Mouse (Mus musculus) heart, adult 18-20 months (tissue): ENCODE results near the gene Ninl. TPM values are rescaled to one million over a fixed set of nuclear protein-coding genes. Genes with fewer than 3 reads are reported as not detected.
A peak's percentile ranks its signal among the peaks of the same experiment; 100 is the strongest.

Experiments
- DNase-seq, 2 experiments: peaks; one replicate each; pipeline ENCODE4 v3.0.0; 2021 to 2022; ENCODE audit warnings: mixed read lengths in 1 of 2
- long read RNA-seq, 2 experiments: library from polyadenylated mRNA; stranded (forward); transcript quantifications; one replicate each; pipeline ENCODE4 v2.0.0; 2021
- total RNA-seq, 2 experiments: library from RNA; stranded (reverse); gene quantifications; 2 replicates each; pipeline ENCODE4 v1.2.3; 2021

Gene Ninl
- 1 to 10 TPM; 2.3 to 3.3 TPM for total RNA-seq
- long read RNA-seq, experiment 1, full-length matches to known transcripts = 1 of 2 reads
- long read RNA-seq, experiment 1, partial matches to known transcripts = 0 of 2 reads
- long read RNA-seq, experiment 1, other reads (novel, unspliced or antisense) = 1 of 2 reads
- long read RNA-seq, experiment 2 = 0 reads

- peak; percentile 94 to 95 for DNase-seq
These were observed at the start of gene Ninl, which contains the start of gene Nanp for GRCm38 (mm10) chr2:151039232-151039695. Gene Ninl (minus strand): TSS chr2:151039382. Gene Nanp (minus strand): TSS chr2:151039398.

DNA sequence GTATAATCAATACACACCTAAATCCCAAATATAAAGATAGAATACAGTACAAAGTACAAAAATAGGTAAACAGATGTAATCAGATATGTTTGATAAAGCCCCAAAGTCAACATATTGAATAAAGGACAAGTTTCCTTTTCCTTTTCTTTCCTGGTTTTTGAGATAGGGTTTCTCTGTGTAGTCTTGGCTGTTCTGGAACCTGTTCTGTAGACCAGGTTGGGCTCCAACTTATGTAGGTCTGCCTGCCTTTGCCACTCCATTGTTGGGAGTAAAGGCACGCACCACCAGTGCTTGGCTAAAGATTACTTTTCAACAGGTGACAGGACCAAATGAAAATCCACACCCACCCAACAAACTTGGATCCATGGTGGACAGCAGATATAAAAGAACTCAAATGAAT lies 17.5 kb upstream of the Ninl start:
- DNase-seq = no peak

DNA sequence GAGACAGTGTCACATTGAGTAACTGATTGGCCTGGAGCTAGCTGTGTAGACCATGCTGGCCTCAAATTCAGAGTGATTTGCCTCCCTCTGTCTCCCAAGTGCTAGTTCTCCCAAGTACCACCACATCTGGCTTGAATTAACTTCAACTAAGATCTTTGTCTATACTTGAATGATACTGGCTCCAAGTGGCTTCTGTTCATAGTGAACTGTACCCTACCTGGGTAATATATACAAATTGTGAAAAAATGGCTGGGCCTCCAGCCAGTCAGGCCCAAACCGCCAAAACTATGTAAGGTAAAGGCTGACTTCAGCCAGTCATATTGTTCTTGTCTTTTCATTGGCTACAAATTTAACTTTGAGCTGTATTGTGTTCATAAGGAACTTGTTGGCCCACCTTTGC lies 1.2 kb upstream of the Ninl start:
- no peak for DNase-seq

- DNase-seq = no peak
These were observed 544 bp upstream of the Ninl start for GRCm38 (mm10) chr2:151039726-151040125.

- DNase-seq = no peak
These were observed 365 bp downstream of the Ninl start for GRCm38 (mm10) chr2:151038811-151039222.

DNA sequence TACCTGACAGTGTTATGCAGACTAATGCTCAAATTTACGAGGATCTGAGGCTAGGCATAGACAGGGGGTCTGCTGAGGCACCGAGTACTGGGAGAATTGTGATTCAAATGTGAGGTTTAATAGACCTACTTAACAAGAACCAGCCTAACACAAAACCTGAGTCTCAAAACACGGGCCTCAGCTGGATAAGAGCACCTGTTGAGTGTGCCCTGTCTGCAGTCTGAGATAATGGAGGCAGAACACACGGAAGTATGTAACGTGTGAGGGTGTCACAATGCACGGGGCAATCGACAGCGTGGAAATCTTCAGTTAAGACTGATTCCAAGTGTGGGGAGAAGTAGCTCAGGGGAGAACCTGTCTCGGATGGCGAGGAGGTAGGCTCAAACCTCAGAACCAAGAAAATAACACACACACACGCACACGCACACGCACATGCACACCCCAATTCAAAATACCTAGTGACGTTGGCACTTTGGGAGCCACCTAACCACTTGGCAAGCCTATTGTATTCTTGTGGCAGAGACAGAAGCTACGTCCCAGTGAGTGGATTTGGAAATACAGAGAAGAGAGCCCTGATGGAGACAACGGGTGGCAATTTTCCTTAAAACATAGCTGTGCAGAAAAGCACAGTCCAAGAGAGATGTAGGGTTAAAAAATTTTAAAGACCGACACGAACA lies 1.2 kb downstream of the Ninl start:
- DNase-seq = no peak

GRCm38 (mm10) chr2:151037292-151037691 lies 1.9 kb downstream of the Ninl start:
- DNase-seq = no peak

DNA sequence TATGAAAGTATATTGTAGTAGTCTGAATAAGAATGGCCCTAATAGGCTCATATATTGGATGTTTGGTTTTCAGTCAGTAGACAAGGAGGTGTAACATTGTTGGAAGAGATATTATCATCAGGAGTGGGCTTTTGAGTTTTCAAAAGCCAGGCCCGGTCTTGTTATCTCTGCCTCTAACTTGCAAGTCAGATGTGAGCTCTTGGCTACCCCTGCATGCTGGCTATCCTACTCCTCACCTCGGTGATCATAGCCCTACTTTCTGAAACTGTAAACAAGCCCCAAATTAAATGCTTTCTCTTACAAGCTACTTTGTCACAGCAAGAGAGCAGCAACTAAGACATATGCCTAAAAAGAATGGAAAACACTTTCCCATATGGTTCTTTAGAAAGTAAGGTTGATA lies 2.5 kb downstream of the Ninl start:
- no peak for DNase-seq

DNA sequence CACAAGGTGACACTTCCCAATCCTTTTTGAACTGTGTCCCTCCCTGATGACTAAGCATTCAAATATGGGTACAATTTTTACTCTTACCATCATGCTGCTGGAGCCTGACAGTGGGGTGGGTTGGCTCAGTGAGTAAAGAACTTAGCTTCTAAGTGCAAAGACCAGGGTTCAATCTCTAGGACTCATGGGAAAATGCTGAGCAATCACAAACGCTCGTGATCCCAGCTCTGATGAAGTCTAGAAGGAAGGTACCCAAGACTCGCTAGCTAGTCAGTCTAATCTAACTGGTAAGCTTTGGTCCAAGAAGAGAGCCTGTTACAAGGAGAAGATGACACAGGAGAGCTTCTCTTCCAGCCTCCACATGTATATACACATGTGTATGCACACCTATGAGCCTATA lies 4.7 kb downstream of the Ninl start:
- DNase-seq = no peak

DNA sequence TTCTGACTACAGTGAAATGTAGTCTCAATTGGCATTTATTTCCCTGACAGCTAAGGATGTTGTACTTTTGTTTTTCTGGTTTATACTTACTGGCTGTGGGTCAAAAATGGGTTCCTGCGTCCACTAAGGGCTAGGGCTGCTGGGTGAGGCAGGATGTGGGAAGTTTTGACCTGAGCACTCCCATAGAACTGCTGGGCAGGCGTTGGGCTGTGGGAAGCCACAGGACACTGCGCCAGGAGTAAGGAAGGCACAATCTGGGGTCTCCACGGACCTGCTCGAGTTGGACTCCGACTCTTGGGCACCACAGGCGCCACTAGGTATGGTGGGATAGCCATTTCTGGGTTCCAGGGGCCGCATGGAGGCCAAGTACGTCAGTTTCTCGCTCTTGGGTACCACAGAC lies 18.0 kb downstream of the Ninl start:
- no peak for DNase-seq

- no peak for DNase-seq
These were observed 23.9 kb downstream of the Ninl start for GRCm38 (mm10) chr2:151015316-151015715.

DNA sequence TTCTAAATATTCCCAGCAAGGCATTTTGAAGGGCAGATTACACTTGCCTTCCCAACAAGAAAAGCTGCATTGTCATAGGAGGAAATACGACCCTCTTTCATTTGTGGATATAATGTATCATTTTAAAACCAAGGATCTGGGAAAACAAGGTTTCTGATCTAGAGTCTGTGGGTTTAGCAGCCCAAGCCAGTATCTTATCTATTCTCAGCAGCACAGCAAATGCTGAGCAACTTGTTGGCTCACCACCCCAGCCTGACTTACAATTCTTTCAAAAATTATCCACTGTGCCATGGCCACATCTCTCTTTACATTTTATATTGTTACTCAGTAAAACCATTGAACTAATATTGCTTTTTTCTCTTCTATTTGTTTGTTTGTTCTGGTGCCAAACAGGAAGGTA lies 27.9 kb downstream of the Ninl start:
- DNase-seq = no peak

DNA sequence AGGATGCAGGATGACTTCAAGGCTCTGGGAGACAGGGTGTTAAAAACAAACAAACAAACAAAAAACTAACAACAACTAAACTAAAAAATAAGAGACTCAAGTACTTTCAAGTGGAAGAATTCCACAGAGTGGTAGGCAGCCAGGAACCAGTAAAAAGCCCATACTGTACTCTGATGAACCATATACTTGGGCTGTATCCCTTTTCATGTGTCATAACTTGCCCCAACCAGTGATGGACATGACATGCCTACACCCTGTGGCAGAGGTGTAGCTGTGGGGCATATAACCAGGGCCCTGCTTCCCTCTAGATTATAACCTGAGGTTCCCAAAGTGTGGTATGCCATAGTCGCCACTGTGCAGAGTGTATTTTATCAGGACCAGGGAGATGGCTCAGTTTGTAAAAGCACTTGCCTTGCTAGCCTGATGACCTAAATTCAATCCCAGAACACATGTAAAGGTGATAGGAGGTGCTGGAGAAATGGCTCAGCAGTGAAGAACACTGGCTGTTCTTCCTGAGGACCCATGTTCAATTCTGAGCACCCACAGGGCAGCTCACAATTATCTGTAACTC lies 29.6 kb downstream of the Ninl start:
- no peak for DNase-seq

DNA sequence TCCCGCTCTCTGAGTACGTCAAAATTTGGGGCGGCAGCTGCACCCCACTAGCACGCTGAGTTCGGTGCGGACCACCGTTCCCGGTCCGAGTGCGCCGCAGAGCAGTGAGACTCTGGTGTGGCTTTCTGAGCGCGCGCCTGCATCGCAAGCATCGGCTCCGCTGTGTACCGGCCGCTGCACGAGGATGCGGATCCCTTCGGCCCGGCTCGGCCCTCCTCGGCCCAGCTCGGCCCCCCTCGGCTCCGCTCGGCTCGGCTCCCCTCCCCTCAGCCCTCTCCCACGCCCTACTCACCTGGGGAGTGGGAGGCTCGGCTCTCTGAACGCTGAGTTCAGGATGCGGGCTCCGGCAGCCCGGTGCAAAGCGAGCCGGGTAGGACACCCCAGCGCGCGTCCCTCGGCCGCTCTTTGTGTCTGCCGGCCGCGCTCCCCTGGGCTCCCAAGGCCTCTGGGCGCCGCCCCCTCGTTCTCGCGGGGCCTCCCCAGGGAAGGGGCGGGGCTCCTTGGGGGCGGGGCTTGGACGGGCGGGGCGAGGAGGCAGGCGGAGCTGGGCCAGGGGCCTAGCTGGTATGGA lies 30.2 kb downstream of the Ninl start:
- peak; percentile 62 to 64 for DNase-seq

DNA sequence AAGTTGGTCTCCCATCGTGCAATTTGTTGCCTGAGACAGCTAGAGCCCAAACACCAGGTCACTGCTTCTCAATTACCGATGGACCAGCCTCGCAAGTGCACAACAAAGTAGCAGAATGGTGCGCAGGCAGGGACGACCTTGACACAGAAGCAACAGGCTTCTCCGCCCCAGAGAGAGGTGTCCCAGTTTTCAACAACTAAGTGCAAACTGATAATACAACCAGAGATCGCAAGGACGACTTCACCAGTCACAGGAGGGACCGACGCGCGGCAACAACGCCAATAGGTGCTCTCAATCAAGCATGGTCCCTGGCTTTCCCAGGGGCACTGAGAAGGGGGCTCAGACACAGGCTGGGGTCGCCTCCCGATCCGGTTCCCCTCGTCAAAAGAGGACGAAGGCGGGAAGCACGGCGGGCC lies 30.7 kb downstream of the Ninl start:
- DNase-seq = no peak

DNA sequence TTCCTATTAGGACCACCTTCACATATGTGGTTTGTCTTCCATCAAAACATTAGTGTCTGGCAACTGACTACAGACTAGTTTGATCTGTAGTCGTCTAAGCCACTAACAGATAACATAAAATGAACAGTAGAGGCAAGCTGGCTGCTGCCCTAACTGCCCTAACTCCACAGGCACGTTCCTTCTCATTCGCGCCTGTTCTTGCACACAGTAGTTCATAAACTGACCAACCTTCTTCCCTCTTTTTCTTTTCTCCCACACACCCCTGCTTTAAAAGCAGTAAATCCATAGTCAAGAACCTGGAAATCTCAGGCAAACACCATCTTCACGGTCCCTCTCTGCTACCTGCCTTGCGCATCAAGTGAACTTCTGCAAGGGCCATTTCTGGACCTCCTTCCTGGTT lies 31.2 kb downstream of the Ninl start:
- DNase-seq = no peak

DNA sequence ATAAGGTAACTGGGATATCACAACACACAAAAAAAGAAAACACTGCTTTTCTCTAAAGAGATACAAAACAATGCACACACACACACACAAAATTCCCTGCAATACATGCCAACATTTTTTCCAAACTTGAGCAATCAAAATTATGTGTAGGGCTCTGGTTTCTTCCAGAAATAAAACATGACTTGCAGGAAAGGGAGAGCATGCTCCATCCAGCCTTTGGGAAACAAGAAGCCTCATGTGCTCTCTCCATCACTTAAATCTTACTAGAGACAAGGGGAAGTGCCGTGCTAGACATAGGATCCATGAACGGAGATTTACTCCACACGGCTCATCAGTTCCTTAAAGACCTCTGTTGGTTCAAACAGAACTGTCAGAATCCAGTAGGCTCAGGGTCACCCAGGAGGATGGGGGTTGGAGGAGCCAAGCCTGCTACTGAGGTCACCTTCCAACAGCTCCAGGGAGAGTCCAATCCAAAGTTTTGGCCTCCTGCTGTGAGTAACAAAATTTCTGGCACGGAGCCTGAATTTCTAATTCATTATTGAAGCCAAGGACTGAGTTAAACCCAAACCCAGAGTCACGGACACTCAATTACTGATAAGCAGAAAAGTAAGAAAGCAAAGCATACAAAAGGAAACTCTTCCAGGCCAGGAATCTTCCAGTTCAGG lies 32.8 kb downstream of the Ninl start:
- DNase-seq = peak in 1 of 2 experiments; percentile 23

- no peak for DNase-seq
These were observed 34.8 kb downstream of the Ninl start for GRCm38 (mm10) chr2:151004390-151004789.

DNA sequence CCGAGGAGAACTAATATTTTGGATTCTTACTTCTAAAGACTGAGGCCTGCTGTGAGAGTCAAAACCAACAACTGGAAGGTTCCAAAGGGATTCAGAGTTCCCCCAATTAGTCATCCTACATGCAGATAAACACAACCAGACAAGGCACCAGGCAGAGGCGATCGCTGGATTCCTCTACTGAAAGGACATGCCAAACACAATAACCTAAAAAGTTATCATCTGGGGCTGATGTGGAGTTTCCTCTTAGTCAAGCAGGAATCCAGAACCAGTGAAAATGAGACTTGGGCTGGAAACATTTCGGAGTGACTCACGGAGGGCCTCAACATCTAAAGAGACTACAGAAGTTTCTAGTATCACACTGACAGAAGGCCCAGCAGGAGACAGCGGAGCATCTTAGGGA lies 35.4 kb downstream of the Ninl start:
- DNase-seq = peak; percentile 47 to 66

- DNase-seq = no peak
These were observed 37.5 kb downstream of the Ninl start for GRCm38 (mm10) chr2:151001619-151002175.

- DNase-seq = peak; percentile 52 to 74
These were observed 38.6 kb downstream of the Ninl start for GRCm38 (mm10) chr2:151000402-151001178.

- no peak for DNase-seq
These were observed 40.2 kb downstream of the Ninl start for GRCm38 (mm10) chr2:150999021-150999420.
